Mouse (Mus musculus): ENCODE data around the gene Nrn1.

DNA sequence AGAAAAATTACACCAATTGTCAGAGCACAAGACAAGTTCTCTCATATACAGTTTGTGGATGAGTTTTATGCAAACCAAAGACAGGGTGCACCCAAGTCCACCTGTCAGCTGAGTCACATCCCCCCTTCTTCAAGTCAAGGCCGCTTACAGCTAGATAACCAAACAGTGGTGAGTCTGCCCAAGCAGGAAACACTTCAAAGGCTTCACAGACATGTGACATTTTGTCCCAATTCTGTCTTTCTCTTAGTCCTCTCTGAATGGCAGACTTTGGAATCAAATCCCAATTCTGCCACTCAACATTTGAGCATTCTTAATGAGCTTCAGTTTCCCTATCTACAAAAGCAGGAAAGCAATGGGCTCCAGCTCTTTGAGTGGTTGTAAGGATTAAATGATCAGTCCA lies 55.6 kb downstream of the Nrn1 start:
- TF ChIP-seq CTCF (conservative IDR thresholded peaks at IDR 0.05; ENCODE audit: insufficient read depth, insufficient read length, low read depth, low read length) (no peak), POLR2A (IDR thresholded peaks at IDR 0.05; ENCODE audit: low read depth, low read length) (no peak)

Data from kidney, adult 2 months (tissue).